Mouse (Mus musculus): ENCODE data around the gene H2-DMb2. TPM values are rescaled to one million over a fixed set of nuclear protein-coding genes. Genes with fewer than 3 reads are reported as not detected.

The H2-DMb2 gene
- polyA plus RNA-seq, 1 experiment from 2014 or later: not detected

DNA sequence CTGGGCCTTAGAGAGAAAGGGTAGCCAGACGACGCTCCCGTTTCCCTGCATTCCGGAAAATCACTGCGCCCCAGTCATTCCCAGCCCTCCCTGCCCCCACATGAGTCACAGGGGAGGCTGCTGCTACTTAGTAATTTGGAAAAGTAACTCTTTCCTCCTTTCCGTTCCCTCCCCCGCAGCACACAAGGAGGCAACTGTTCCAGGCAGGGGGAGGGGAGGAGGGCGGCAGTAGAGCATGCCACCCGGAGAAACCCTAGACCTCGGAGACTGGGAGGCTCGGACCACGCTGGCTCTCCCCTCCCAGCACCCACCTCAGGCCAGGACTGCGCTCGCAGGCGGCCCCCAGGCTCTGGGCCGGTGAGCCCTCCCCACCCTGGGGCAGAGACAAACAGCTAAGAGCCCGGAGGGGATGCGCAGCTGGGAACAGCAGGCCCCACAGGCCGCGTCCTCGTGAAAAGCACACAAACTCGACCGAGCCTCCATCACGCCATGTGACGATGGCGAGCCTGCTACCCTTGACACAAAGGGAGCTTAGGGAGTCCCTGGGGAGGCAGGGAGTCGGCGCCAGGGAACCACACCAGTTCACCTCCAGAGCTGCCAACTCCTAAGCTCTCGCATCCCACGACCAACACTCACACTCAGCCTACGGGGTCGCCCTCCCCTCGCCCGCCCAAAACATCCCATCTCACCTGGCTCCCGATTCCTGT, 21.8 kb upstream of the H2-DMb2 start:
- Histone ChIP-seq H3K36me3 (ENCODE audit: control insufficient read depth, insufficient read depth, low read length) (0 out of 2 replicates have a peak, but pooled peaks cover 6% of the 10 kb centered on the region), H3K9me3 (ENCODE audit: control insufficient read depth, low read length) (no peaks in the 10 kb centered on the region), H3K27ac (ENCODE audit: low read depth, low read length) (peak overlapping the region; percentile 100), H3K4me2 (replicated peaks; ENCODE audit: low read depth, low read length) (peak overlapping the region; percentile 95), H3K9ac (ENCODE audit: low read depth, low read length) (peak overlapping the region; percentile 97), H3K4me1 (replicated peaks; ENCODE audit: control insufficient read depth, insufficient read depth, low read length) (peaks cover 10% of the 10 kb centered on the region), H3K4me3 (ENCODE audit: low read depth, low read length) (peak overlapping the region; percentile 100), H3K27me3 (ENCODE audit: control insufficient read depth, insufficient read depth, low read length) (no peaks in the 10 kb centered on the region)
- WGBS: 0% methylated on average over 27 of the region's 35 CpGs
- DNase-seq (ENCODE audit: low spot score) (peak; percentile 85), ATAC-seq (ENCODE audit: low FRiP score) (peak; percentile 37)

DNA sequence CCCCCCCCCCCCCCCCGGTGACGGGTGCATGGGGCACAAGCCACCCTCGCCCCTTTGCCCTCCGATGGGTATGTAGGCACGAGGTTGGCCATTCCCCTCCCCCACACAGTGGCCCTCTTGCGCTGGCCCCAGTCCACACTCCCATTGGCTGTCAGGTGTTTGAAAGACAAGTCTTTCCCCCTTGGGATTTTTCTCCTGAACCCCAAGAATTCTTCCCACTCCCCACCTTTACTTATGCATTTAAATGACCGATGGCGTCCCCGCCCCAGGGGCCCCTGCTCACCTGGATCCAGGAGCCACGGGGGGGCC, 21.3 kb upstream of the H2-DMb2 start:
- Histone ChIP-seq H3K27me3 (ENCODE audit: control insufficient read depth, insufficient read depth, low read length) (no peaks in the 10 kb centered on the region), H3K36me3 (ENCODE audit: control insufficient read depth, insufficient read depth, low read length) (0 out of 2 replicates have a peak, but pooled peaks cover 6% of the 10 kb centered on the region), H3K27ac (ENCODE audit: low read depth, low read length) (peak overlapping the region; percentile 100), H3K4me1 (replicated peaks; ENCODE audit: control insufficient read depth, insufficient read depth, low read length) (peaks cover 6% of the 10 kb centered on the region), H3K9me3 (ENCODE audit: control insufficient read depth, low read length) (no peaks in the 10 kb centered on the region), H3K9ac (ENCODE audit: low read depth, low read length) (peak overlapping the region; percentile 97), H3K4me3 (ENCODE audit: low read depth, low read length) (peak overlapping the region; percentile 100), H3K4me2 (replicated peaks; ENCODE audit: low read depth, low read length) (peak overlapping the region; percentile 95)
- WGBS: 2% methylated on average over 8 of the region's 10 CpGs
- DNase-seq (ENCODE audit: low spot score) (peak; percentile 80), ATAC-seq (ENCODE audit: low FRiP score) (peak; percentile 18; the same call in 1 of the 2 replicates)

GRCm38 (mm10) chr17:34122188-34122984, 20.7 kb upstream of the H2-DMb2 start, which contains the start of gene Brd2:
Gene Brd2, minus strand, starts transcription at chr17:34122634.
- peak within 1 kb of the TSS; percentile 97 for H3K9ac ChIP-seq (ENCODE audit: low read depth, low read length)
- H3K9me3 ChIP-seq (ENCODE audit: control insufficient read depth, low read length): no peaks in the 10 kb centered on the region
- H3K27ac ChIP-seq (ENCODE audit: low read depth, low read length): peak within 1 kb of the TSS; percentile 100
- H3K27me3 ChIP-seq (ENCODE audit: control insufficient read depth, insufficient read depth, low read length): no peaks in the 10 kb centered on the region
- H3K4me2 ChIP-seq (replicated peaks; ENCODE audit: low read depth, low read length): peak within 1 kb of the TSS; percentile 95
- WGBS: 1% methylated on average over 67 of the region's 75 CpGs
- H3K4me1 ChIP-seq (replicated peaks; ENCODE audit: control insufficient read depth, insufficient read depth, low read length): 0 out of 2 replicates have a peak, but pooled peaks cover 2% of the 10 kb centered on the region
- peak; percentile 98 for DNase-seq (ENCODE audit: low spot score)
- ATAC-seq (ENCODE audit: low FRiP score): peak; percentile 54
- H3K36me3 ChIP-seq (ENCODE audit: control insufficient read depth, insufficient read depth, low read length): 0 out of 2 replicates have a peak, but pooled peaks cover 3% of the 10 kb centered on the region
- H3K4me3 ChIP-seq (ENCODE audit: low read depth, low read length): peak within 1 kb of the TSS; percentile 100

GRCm38 (mm10) chr17:34123111-34123510, 20.0 kb upstream of the H2-DMb2 start:
- 0 out of 2 replicates have a peak, but pooled peaks cover 3% of the 10 kb centered on the region for H3K36me3 ChIP-seq (ENCODE audit: control insufficient read depth, insufficient read depth, low read length)
- peak overlapping the region; percentile 97 for H3K9ac ChIP-seq (ENCODE audit: low read depth, low read length)
- peak overlapping the region; percentile 100 for H3K27ac ChIP-seq (ENCODE audit: low read depth, low read length)
- WGBS: 3% methylated on average over 7 of the region's 7 CpGs
- ATAC-seq (ENCODE audit: low FRiP score): no peak
- H3K4me2 ChIP-seq (replicated peaks; ENCODE audit: low read depth, low read length): peak overlapping the region; percentile 95
- 0 out of 2 replicates have a peak, but pooled peaks cover 2% of the 10 kb centered on the region for H3K4me1 ChIP-seq (replicated peaks; ENCODE audit: control insufficient read depth, insufficient read depth, low read length)
- no peaks in the 10 kb centered on the region for H3K9me3 ChIP-seq (ENCODE audit: control insufficient read depth, low read length)
- H3K4me3 ChIP-seq (ENCODE audit: low read depth, low read length): peak overlapping the region; percentile 100
- no peaks in the 10 kb centered on the region for H3K27me3 ChIP-seq (ENCODE audit: control insufficient read depth, insufficient read depth, low read length)
- DNase-seq (ENCODE audit: low spot score): no peak

DNA sequence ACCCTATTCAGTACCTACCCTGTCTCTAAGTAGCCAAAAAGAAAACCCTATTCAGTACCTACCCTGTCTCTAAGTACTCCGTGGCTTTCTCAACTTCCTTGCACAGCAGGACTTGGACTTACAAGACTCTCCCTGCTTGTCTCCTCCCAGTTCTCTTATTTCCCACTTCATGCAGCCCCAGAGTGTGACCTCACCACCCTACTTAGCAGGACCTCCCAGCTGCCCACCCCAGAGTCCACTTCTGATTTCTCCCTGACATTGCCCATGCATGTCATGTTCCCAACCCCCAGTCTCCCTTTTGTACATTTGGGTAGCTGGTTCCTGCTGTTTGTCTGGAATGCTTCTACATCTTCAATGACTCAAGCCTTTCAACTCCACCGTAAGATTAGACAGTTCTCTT, 19.6 kb upstream of the H2-DMb2 start:
- no peaks in the 10 kb centered on the region for H3K27me3 ChIP-seq (ENCODE audit: control insufficient read depth, insufficient read depth, low read length)

GRCm38 (mm10) chr17:34124649-34125048, 18.5 kb upstream of the H2-DMb2 start:
- Histone ChIP-seq H3K4me1 (replicated peaks; ENCODE audit: control insufficient read depth, insufficient read depth, low read length) (0 out of 2 replicates have a peak, but pooled peaks cover 4% of the 10 kb centered on the region), H3K27ac (ENCODE audit: low read depth, low read length) (no peak overlapping the region), H3K36me3 (ENCODE audit: control insufficient read depth, insufficient read depth, low read length) (no peaks in the 10 kb centered on the region), H3K4me3 (ENCODE audit: low read depth, low read length) (no peak overlapping the region), H3K27me3 (ENCODE audit: control insufficient read depth, insufficient read depth, low read length) (no peaks in the 10 kb centered on the region), H3K9ac (ENCODE audit: low read depth, low read length) (no peak overlapping the region), H3K9me3 (ENCODE audit: control insufficient read depth, low read length) (no peaks in the 10 kb centered on the region), H3K4me2 (replicated peaks; ENCODE audit: low read depth, low read length) (no peak overlapping the region)
- DNase-seq (ENCODE audit: low spot score): no peak
- 87% methylated on average over 6 of the region's 6 CpGs for WGBS
- no peak for ATAC-seq (ENCODE audit: low FRiP score)

More for the DNA sequence above, 19.6 kb upstream of the H2-DMb2 start:
- Histone ChIP-seq H3K9ac (ENCODE audit: low read depth, low read length) (peak overlapping the region; percentile 97), H3K9me3 (ENCODE audit: control insufficient read depth, low read length) (no peaks in the 10 kb centered on the region), H3K27ac (ENCODE audit: low read depth, low read length) (peak overlapping the region; percentile 100), H3K4me2 (replicated peaks; ENCODE audit: low read depth, low read length) (peak overlapping the region; percentile 95), H3K4me3 (ENCODE audit: low read depth, low read length) (peak overlapping the region; percentile 100), H3K36me3 (ENCODE audit: control insufficient read depth, insufficient read depth, low read length) (0 out of 2 replicates have a peak, but pooled peaks cover 2% of the 10 kb centered on the region), H3K4me1 (replicated peaks; ENCODE audit: control insufficient read depth, insufficient read depth, low read length) (0 out of 2 replicates have a peak, but pooled peaks cover 2% of the 10 kb centered on the region)
- 9% methylated on average over 2 of the region's 2 CpGs for WGBS
- DNase-seq (ENCODE audit: low spot score) (peak; percentile 33), ATAC-seq (ENCODE audit: low FRiP score) (no peak)

- Histone ChIP-seq H3K9ac (ENCODE audit: low read depth, low read length) (no peak overlapping the region), H3K4me1 (replicated peaks; ENCODE audit: control insufficient read depth, insufficient read depth, low read length) (0 out of 2 replicates have a peak, but pooled peaks cover 4% of the 10 kb centered on the region)
- 58% methylated on average over 9 of the region's 9 CpGs for whole genome bisulfite sequencing
Observed at GRCm38 (mm10) chr17:34126826-34127420, 16.2 kb upstream of the H2-DMb2 start.

DNA sequence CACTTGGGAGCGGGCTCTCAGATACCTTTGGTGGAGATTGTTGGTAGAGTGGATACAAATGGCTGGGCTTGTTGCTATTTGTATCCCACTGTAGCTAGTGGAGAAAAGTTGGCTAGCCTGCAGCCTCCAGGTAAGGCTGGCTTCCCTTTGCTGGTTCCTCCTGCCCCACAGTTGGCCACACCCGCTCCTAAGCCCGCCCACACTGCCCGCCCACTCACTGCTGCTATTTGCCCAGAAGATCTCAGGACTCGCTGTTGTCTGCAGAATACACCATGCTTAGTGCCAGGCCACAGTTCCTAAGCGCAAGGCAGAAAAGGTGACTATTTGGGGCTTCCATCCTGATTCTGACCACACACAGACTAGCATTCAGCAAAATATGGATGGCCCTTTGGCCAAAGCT, 15.6 kb upstream of the H2-DMb2 start:
- no peaks in the 10 kb centered on the region for H3K9me3 ChIP-seq (ENCODE audit: control insufficient read depth, low read length)
- H3K4me3 ChIP-seq (ENCODE audit: low read depth, low read length): no peak overlapping the region
- no peaks in the 10 kb centered on the region for H3K36me3 ChIP-seq (ENCODE audit: control insufficient read depth, insufficient read depth, low read length)
- 0 out of 2 replicates have a peak, but pooled peaks cover 4% of the 10 kb centered on the region for H3K4me1 ChIP-seq (replicated peaks; ENCODE audit: control insufficient read depth, insufficient read depth, low read length)
- ATAC-seq (ENCODE audit: low FRiP score) (no peak), DNase-seq (ENCODE audit: low spot score) (no peak)
- WGBS: 22% methylated on average over 6 of the region's 6 CpGs
- H3K9ac ChIP-seq (ENCODE audit: low read depth, low read length): no peak overlapping the region
- no peak overlapping the region for H3K27ac ChIP-seq (ENCODE audit: low read depth, low read length)
- no peaks in the 10 kb centered on the region for H3K27me3 ChIP-seq (ENCODE audit: control insufficient read depth, insufficient read depth, low read length)
- no peak overlapping the region for H3K4me2 ChIP-seq (replicated peaks; ENCODE audit: low read depth, low read length)

More at GRCm38 (mm10) chr17:34126826-34127420, 16.2 kb upstream of the H2-DMb2 start:
- Histone ChIP-seq H3K9me3 (ENCODE audit: control insufficient read depth, low read length) (no peaks in the 10 kb centered on the region), H3K36me3 (ENCODE audit: control insufficient read depth, insufficient read depth, low read length) (no peaks in the 10 kb centered on the region), H3K4me3 (ENCODE audit: low read depth, low read length) (no peak overlapping the region), H3K4me2 (replicated peaks; ENCODE audit: low read depth, low read length) (no peak overlapping the region), H3K27ac (ENCODE audit: low read depth, low read length) (no peak overlapping the region), H3K27me3 (ENCODE audit: control insufficient read depth, insufficient read depth, low read length) (no peaks in the 10 kb centered on the region)
- ATAC-seq (ENCODE audit: low FRiP score): no peak
- no peak for DNase-seq (ENCODE audit: low spot score)
